Mouse (Mus musculus) liver, embryonic 11.5 days (tissue): Measurements from ENCODE around the gene Slc35e1. TPM values are rescaled to one million over a fixed set of nuclear protein-coding genes. Genes with fewer than 3 reads are reported as not detected.

Source experiments
- ATAC-seq: fragments of 200-750 bp; cut with Nextera tagmentation; replicated peaks from 2 replicates; pipeline ENCODE4 v1.8.0; 2017; ENCODE audit warnings: moderate number of reproducible peaks, mild to moderate bottlenecking, moderate TSS enrichment, moderate library complexity; ENCODE audit not compliant: low FRiP score
- DNase-seq: peaks from one replicate; pipeline ENCODE4 v3.0.0-alpha.2; 2017; ENCODE audit warnings: low spot score
- H3K27ac ChIP-seq: fragments of 300-500 bp; sonication (generic); 2 replicates; pipeline ENCODE4 v1.5.1; 2014; ENCODE audit warnings: mild to moderate bottlenecking, low read depth, low read length, control low read depth
- H3K27me3 ChIP-seq: fragments of 300-500 bp; sonication (generic); replicated peaks from 2 replicates; pipeline ENCODE4 v1.6.1; 2014; ENCODE audit warnings: low read length, mixed read lengths; ENCODE audit not compliant: control insufficient read depth, insufficient read depth
- H3K36me3 ChIP-seq: fragments of 300-500 bp; sonication (generic); 2 replicates; pipeline ENCODE4 v1.6.1; 2014; ENCODE audit warnings: mild to moderate bottlenecking, low read length, moderate library complexity, mixed read lengths; ENCODE audit not compliant: control insufficient read depth, insufficient read depth
- H3K4me1 ChIP-seq: fragments of 300-500 bp; sonication (generic); replicated peaks from 2 replicates; pipeline ENCODE4 v1.6.1; 2014; ENCODE audit warnings: low read length, mixed read lengths; ENCODE audit not compliant: control insufficient read depth, insufficient read depth
- H3K4me2 ChIP-seq: fragments of 300-500 bp; sonication (generic); 2 replicates; pipeline ENCODE4 v1.6.1; 2014; ENCODE audit warnings: mild to moderate bottlenecking, control low read depth, moderate library complexity
- H3K4me3 ChIP-seq: fragments of 300-500 bp; sonication (generic); 2 replicates; pipeline ENCODE4 v1.5.1; 2014; ENCODE audit warnings: low read depth, low read length, control low read depth
- H3K9ac ChIP-seq: fragments of 300-500 bp; sonication (generic); 2 replicates; pipeline ENCODE4 v1.6.1; 2014; ENCODE audit warnings: low read depth, low read length, control low read depth
- H3K9me3 ChIP-seq: fragments of 300-500 bp; sonication (generic); 2 replicates; pipeline ENCODE4 v1.6.1; 2016; ENCODE audit warnings: low read length, inconsistent platforms, mixed read lengths; ENCODE audit not compliant: control insufficient read depth
- WGBS: fragments of 180-500 bp; shearing (Covaris S2); extraction: QIAGEN DNeasy Blood & Tissue Kit; methylation state at CpG from one replicate; pipeline ENCODE4 v1.1.7; 2014; 5-methylcytosine and 5-hydroxymethylcytosine counted together
- polyA plus RNA-seq: library from polyadenylated mRNA; unstranded; fragments of >200 nt; fragmentation: Nextera tagmentation; extraction: Ambion mirVana; gene quantifications from 2 replicates; pipeline ENCODE4 v1.2.1, GENCODE M21; 2014

Gene Slc35e1
- polyA plus RNA-seq, 1 experiment from 2014 or later, result 18.1 TPM

DNA sequence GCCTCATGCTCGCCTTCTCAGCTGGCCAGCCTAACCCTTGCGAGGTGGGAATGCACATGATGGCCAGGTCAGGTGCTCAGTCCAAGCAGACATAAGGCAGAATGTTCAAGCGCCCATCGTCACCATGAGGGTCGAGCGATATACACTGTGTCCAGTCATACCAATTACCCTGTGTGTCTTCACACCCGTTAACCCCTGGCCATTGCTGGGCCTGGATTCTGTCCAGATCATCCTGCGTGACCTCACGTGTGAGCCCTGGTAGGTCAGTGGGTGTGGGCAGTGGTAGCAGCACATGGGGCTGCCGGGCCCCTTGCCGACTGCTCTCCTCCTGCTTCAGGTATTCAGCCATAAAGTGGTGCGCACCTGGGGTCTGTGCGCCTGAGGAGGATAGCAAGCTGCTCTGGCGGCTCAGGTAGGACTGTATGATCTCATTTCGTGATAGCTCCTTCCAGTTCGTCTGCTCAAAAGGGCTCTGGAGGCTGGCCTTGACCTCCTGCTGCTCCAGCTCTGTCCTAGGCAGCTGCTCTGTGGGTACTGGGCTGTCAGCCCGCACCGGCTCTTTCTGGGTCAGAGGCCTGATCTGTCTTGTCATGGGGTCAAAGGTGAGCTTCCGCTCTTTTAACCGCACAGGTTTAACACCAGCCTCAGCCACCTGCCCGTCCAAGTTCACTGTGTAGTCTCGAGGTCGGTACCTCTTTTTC lies 3.1 kb upstream of the Slc35e1 start:
- Histone ChIP-seq H3K9ac (no peak overlapping the region), H3K36me3 (peaks cover 23% of the 10 kb centered on the region), H3K4me3 (no peak overlapping the region), H3K4me2 (no peak overlapping the region), H3K27me3 (no peaks in the 10 kb centered on the region), H3K9me3 (no peaks in the 10 kb centered on the region), H3K27ac (no peak overlapping the region), H3K4me1 (peaks cover 16% of the 10 kb centered on the region)
- ATAC-seq, result no peak
- no peak for DNase-seq
- WGBS, result 86% methylated on average over 23 of the region's 23 CpGs

DNA sequence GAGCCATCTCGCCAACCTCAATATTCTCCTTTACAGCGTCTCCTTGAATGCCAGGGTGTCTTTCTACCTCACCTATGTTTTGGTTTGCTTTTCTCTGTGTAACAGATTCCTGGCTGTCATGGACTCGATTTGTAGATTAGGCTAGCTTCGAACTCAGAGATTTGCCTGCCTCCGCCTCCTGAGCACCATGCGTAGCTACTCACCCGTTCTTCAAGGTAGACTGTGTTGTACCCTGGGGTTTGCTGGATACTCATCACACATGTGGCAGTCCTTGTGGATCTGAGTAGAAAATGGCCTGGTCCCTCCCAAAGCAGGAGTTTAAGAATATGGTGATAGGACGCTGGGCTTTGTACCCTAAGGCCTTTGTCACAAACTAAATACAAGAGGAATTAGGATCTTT lies 967 bp upstream of the Slc35e1 start:
- ATAC-seq (no peak), DNase-seq (no peak)
- H3K4me3 ChIP-seq, result peak overlapping the region; percentile 96
- no peaks in the 10 kb centered on the region for H3K9me3 ChIP-seq
- H3K27me3 ChIP-seq, result no peaks in the 10 kb centered on the region
- peaks cover 29% of the 10 kb centered on the region for H3K36me3 ChIP-seq
- H3K4me1 ChIP-seq, result peaks cover 18% of the 10 kb centered on the region
- peak overlapping the region; percentile 76 for H3K9ac ChIP-seq
- H3K4me2 ChIP-seq, result peak overlapping the region; percentile 94
- peak overlapping the region; percentile 75 for H3K27ac ChIP-seq
- 13% methylated on average over 8 of the region's 8 CpGs for WGBS

DNA sequence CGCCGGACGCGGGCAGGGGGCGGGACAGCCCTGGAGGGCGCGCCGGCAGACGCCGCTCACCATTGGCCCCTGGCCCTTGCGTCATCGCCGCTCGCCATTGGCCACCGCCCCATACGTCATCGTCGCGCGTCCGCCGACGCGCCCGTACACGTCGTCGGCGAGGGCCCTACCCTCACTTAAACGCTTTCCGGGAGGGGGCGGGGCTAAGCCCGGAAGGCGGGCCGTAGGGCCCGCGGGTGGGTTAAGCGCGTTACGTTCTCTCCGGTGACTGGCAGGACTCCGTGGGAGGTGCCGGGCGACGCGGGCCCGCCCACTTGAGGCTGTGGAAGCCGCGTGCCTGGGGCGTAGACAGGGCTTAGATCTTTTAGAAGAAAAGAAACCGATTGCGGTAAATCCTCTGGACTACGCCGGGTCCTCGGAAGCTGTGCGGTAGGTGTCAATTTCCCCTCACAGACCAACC lies 238 bp upstream of the Slc35e1 start:
- under 1% methylated on average over 53 of the region's 56 CpGs for WGBS

DNA sequence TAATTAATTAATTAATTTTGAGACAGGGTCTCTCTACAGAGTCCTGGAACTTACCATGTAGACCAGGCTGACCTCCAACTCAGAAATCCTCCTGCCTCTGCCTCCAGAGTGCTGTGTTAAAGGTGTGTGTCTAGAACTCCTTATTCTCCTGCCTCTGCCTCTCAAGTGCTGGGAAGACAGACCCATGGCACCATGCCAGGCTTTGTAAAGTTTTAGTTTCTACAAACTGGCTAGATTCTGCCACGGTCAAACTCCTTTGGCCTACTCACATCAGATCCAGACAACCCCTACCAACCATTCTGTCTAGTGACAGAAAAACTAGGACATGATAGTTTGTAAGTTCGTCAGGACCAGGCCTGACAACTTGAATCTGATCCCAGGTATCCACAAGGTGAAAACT lies 1.4 kb downstream of the Slc35e1 start:
- ATAC-seq, result no peak
- peak overlapping the region; percentile 96 for H3K4me2 ChIP-seq
- H3K4me1 ChIP-seq, result peaks cover 18% of the 10 kb centered on the region
- WGBS, result 85% methylated on average over 2 of the region's 2 CpGs
- H3K9me3 ChIP-seq, result no peaks in the 10 kb centered on the region
- no peak overlapping the region; the same call in 1 of the 2 replicates for H3K9ac ChIP-seq
- peaks cover 24% of the 10 kb centered on the region for H3K36me3 ChIP-seq
- no peak for DNase-seq
- H3K27me3 ChIP-seq, result no peaks in the 10 kb centered on the region
- no peak overlapping the region for H3K27ac ChIP-seq
- H3K4me3 ChIP-seq, result peak overlapping the region; percentile 18

More for the DNA sequence above, 238 bp upstream of the Slc35e1 start:
- no peaks in the 10 kb centered on the region for H3K27me3 ChIP-seq
- H3K4me1 ChIP-seq, result peaks cover 18% of the 10 kb centered on the region
- ATAC-seq (peak; percentile 94), DNase-seq (peak; percentile 99)
- peaks cover 33% of the 10 kb centered on the region for H3K36me3 ChIP-seq
- H3K4me3 ChIP-seq, result peak overlapping the region; percentile 96
- peak overlapping the region; percentile 83 for H3K27ac ChIP-seq
- H3K4me2 ChIP-seq, result peak overlapping the region; percentile 94
- H3K9ac ChIP-seq, result peak overlapping the region; percentile 92
- no peaks in the 10 kb centered on the region for H3K9me3 ChIP-seq

DNA sequence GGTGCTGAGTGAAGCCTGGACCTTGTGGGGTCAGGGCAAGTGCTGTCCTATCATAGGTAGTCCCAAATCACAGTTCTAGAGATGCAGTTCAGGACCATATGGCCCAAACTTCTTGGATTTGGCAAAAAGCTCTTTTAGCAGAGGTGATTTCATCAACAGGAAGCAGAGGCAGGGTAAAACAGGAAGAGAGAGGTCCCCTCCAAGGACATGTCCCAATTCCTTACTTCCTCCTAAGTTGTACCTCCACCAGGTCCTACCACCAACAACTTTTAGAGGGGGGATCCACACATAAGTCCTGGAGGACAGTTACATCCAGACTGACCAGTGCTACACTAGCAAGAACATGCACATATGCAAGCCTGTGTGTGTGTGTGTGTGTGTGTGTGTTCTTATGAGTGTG lies 5.4 kb downstream of the Slc35e1 start:
- Histone ChIP-seq H3K4me1 (peaks cover 10% of the 10 kb centered on the region), H3K9ac (no peak overlapping the region), H3K4me3 (no peak overlapping the region), H3K36me3 (peaks cover 25% of the 10 kb centered on the region; the same call in 1 of the 2 replicates), H3K27ac (no peak overlapping the region), H3K9me3 (no peaks in the 10 kb centered on the region), H3K27me3 (no peaks in the 10 kb centered on the region), H3K4me2 (no peak overlapping the region)
- no peak for ATAC-seq
- no peak for DNase-seq

DNA sequence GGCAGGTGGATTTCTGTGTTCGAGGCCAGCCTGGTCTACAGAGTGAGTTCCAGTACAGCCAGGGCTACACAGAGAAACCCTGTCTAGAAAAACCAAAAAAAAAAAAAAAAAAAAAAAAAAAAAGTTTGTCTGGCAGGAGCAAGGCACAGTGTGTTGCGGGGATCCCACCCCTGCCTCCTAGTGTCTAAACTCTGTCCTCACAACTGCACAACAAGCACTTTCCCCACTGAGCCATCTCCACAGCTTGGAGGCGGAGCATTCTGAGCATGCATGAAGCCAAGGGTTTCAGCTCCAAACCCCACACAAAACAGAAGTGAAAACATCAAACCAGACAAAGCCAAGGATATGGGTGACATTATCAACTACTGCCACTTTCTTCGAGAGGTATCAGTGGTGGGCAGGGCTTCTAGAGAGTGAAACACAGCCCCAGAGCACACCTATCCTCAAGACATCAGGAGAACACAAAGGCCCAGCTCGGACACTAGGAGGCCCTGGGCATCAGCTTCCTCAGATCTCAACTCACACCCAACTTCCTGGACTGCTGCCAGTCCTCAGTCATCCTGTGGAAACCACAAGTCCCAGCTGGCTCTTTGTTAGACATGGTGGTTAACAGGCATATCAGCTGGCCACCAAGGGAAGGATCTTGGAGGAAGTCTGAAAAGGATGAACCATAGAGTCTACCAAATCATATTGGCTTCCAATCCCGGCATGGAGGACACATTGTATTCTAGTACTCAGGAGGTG lies 6.8 kb downstream of the Slc35e1 start:
- Histone ChIP-seq H3K4me3 (no peak overlapping the region), H3K27me3 (no peaks in the 10 kb centered on the region), H3K4me2 (no peak overlapping the region), H3K9me3 (no peaks in the 10 kb centered on the region), H3K27ac (no peak overlapping the region), H3K36me3 (peaks cover 25% of the 10 kb centered on the region; the same call in 1 of the 2 replicates), H3K9ac (no peak overlapping the region), H3K4me1 (peaks cover 2% of the 10 kb centered on the region; the same call in 1 of the 2 replicates)
- ATAC-seq (peak; percentile 39; the same call in 1 of the 2 replicates), DNase-seq (no peak)
- 65% methylated on average over 6 of the region's 6 CpGs for WGBS

DNA sequence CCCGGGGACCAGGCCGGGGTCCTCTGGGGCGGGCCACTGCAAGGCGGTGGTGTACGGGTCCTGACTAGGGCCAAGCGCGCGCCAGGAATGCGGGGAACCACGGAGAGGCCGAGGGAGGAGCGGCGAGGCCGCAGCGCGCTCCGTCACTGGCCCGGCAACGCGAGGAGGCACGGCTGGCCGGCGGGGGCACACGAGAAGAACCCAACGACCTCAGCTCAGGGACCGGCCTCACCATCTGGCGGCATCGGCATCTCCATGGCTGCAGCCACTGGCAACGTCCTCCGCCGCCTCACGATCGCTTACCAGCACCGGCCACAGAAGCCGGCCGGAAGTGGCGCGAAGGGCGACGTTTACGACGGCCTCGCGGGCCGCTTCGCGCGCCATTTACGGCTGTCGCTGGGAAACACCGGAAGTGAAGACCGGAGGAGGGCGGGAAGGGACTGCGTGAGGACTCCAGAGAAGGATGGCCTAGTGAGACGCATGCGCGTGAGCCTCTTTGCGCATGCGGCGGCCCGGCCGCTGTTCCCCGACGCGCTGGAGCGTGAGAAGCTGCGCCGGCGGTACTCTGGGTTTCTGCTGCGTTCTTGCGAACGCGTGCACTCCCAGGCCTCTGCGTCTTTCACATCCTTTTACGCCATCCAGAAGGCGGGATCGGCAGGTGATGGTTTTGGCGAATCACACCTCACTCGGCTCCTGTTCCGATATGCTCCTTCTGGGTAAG lies 17.4 kb downstream of the Slc35e1 start, which contains the start of gene Cherp:
Gene Cherp, minus strand, starts transcription at position 401 of the 721 bp plus-strand sequence.
- Histone ChIP-seq H3K4me3 (peak within 1 kb of the TSS; percentile 67), H3K9ac (peak within 1 kb of the TSS; percentile 67), H3K36me3 (peaks cover 33% of the 10 kb centered on the region), H3K4me1 (peaks cover 16% of the 10 kb centered on the region), H3K9me3 (no peaks in the 10 kb centered on the region), H3K27me3 (no peaks in the 10 kb centered on the region), H3K27ac (peak within 1 kb of the TSS; percentile 89), H3K4me2 (peak within 1 kb of the TSS; percentile 96)
- ATAC-seq, result peak; percentile 94
- DNase-seq, result peak; percentile 96
- WGBS, result under 1% methylated on average over 72 of the region's 80 CpGs

DNA sequence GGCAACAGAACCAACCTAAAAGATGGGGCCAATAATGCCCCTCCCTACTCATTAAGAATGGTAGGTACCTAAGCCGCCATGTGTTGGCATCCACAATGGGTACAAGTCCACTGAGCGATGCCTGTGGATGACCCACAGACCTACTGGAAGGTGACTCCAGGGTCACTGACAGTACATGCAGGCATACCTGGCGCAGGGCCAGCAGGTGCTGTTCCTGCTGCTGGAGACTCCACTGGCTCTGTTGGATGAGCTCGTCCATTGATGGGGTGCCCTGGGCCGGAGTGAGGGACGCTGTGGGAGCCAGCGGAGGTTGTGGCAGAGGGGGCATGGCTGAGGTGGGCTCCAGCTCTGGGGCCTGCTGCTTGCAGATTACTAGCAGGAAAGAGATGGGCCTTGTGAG lies 21.7 kb downstream of the Slc35e1 start:
- Histone ChIP-seq H3K4me1 (peaks cover 10% of the 10 kb centered on the region; the same call in 1 of the 2 replicates), H3K27me3 (no peaks in the 10 kb centered on the region), H3K4me3 (no peak overlapping the region), H3K36me3 (peaks cover 69% of the 10 kb centered on the region), H3K9ac (no peak overlapping the region), H3K27ac (no peak overlapping the region), H3K9me3 (no peaks in the 10 kb centered on the region), H3K4me2 (no peak overlapping the region)
- DNase-seq (no peak), ATAC-seq (no peak)
- 95% methylated on average over 7 of the region's 7 CpGs for WGBS
